Mouse (Mus musculus): Measurements from ENCODE around the gene Ifit2. TPM values are rescaled to one million over a fixed set of nuclear protein-coding genes. Genes with fewer than 3 reads are reported as not detected.

The Ifit2 gene
- total RNA-seq, 1 experiment, result 1.7 TPM

DNA sequence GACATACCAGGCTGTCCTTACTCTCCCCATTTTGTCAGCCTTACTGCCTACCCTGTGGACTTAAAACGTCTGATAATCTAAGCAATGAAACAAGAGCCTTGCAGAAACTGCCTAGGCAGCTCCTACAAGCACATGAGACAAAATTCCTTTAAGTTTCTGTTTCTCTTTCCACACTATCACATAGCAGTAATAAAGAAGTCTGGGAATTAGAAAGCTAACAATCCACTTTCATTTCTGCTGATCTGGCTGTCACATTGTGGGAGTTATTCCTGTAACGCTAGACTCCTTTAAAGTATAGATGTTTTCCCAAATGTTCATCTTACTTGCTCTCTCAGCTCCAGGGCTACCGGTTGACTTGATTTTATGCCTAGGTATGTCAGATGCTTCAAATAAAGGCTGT lies 3.0 kb downstream of the Ifit2 start:
- Histone ChIP-seq H3K27ac (ENCODE audit: insufficient read depth, low read depth, low read length, poor library complexity, severe bottlenecking) (no peak overlapping the region), H3K36me3 (ENCODE audit: control insufficient read depth, insufficient read depth, low read length, poor library complexity, severe bottlenecking) (no peaks in the 10 kb centered on the region), H3K9ac (ENCODE audit: insufficient read depth, low read depth, low read length, poor library complexity, severe bottlenecking) (no peak overlapping the region), H3K9me3 (ENCODE audit: control insufficient read depth, insufficient read depth, low read depth, low read length) (no peaks in the 10 kb centered on the region), H3K4me1 (ENCODE audit: control insufficient read depth in 2 of 2, insufficient read depth in 2 of 2, low read length in 2 of 2, poor library complexity in 1 of 2) (no peaks in the 10 kb centered on the region), H3K4me3 (ENCODE audit: insufficient read depth in 1 of 2, low read depth in 1 of 2, low read length in 2 of 2, poor library complexity in 1 of 2, severe bottlenecking in 1 of 2) (no peak overlapping the region)
- TF ChIP-seq ZC3H11A (IDR thresholded peaks at IDR 0.05; ENCODE audit: borderline replicate concordance, low read depth, low read length) (no peak), MAFK (IDR thresholded peaks at IDR 0.05; ENCODE audit: insufficient read depth, low read depth, low read length) (no peak), CHD2 (IDR thresholded peaks at IDR 0.05; ENCODE audit: low read depth, low read length) (no peak), HCFC1 (IDR thresholded peaks at IDR 0.05; ENCODE audit: borderline replicate concordance, insufficient read depth, low read length) (no peak), ZNF384 (IDR thresholded peaks at IDR 0.05; ENCODE audit: low read depth, low read length) (no peak)
- in situ Hi-C loops (cut with MboI; ENCODE audit: low sequenced_read_pairs in 2 of 2, unreplicated experiment in 2 of 2), result no loop called here
- no peak for DNase-seq (ENCODE audit: low read depth, low spot score)

DNA sequence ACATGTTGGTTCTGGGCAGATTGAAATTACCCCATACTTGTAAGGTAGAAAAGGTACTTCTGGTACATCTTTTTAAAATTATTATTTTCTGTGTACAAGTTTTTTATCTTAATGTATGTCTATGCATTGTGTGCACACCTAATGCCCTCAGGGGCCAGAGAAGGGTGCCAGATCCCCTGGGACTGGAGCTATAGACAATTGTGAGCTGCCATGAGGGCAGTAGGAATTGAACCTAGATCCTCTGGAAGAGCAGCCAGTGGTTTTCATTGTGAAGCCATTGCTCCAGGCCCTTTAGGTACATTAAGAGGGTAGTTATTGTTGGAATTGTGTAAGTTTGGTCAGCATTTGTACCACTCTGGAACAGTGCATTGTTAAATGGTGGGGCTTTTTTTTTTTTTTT lies 3.6 kb downstream of the Ifit2 start:
- in situ Hi-C loops (cut with MboI; ENCODE audit: low sequenced_read_pairs in 2 of 2, unreplicated experiment in 2 of 2), result no loop called here
- H3K36me3 ChIP-seq (ENCODE audit: control insufficient read depth, insufficient read depth, low read length, poor library complexity, severe bottlenecking), result no peaks in the 10 kb centered on the region
- DNase-seq (ENCODE audit: low read depth, low spot score), result no peak

GRCm38 (mm10) chr19:34556621-34557020 lies 6.1 kb downstream of the Ifit2 start:
- no peak overlapping the region for H3K9ac ChIP-seq (ENCODE audit: insufficient read depth, low read depth, low read length, poor library complexity, severe bottlenecking)
- H3K36me3 ChIP-seq (ENCODE audit: control insufficient read depth, insufficient read depth, low read length, poor library complexity, severe bottlenecking), result no peaks in the 10 kb centered on the region
- no peak overlapping the region for H3K27ac ChIP-seq (ENCODE audit: insufficient read depth, low read depth, low read length, poor library complexity, severe bottlenecking)
- H3K4me3 ChIP-seq (ENCODE audit: insufficient read depth in 1 of 2, low read depth in 1 of 2, low read length in 2 of 2, poor library complexity in 1 of 2, severe bottlenecking in 1 of 2), result no peak overlapping the region
- in situ Hi-C loops (cut with MboI; ENCODE audit: low sequenced_read_pairs in 2 of 2, unreplicated experiment in 2 of 2), result no loop called here
- no peaks in the 10 kb centered on the region for H3K9me3 ChIP-seq (ENCODE audit: control insufficient read depth, insufficient read depth, low read depth, low read length)
- no peak for DNase-seq (ENCODE audit: low read depth, low spot score)
- no peaks in the 10 kb centered on the region for H3K4me1 ChIP-seq (ENCODE audit: control insufficient read depth in 2 of 2, insufficient read depth in 2 of 2, low read length in 2 of 2, poor library complexity in 1 of 2)
- TF ChIP-seq ZC3H11A (IDR thresholded peaks at IDR 0.05; ENCODE audit: borderline replicate concordance, low read depth, low read length) (no peak), HCFC1 (IDR thresholded peaks at IDR 0.05; ENCODE audit: borderline replicate concordance, insufficient read depth, low read length) (no peak), ZNF384 (IDR thresholded peaks at IDR 0.05; ENCODE audit: low read depth, low read length) (no peak), CHD2 (IDR thresholded peaks at IDR 0.05; ENCODE audit: low read depth, low read length) (no peak), MAFK (IDR thresholded peaks at IDR 0.05; ENCODE audit: insufficient read depth, low read depth, low read length) (no peak)

More for the DNA sequence above, 3.6 kb downstream of the Ifit2 start:
- H3K9ac ChIP-seq (ENCODE audit: insufficient read depth, low read depth, low read length, poor library complexity, severe bottlenecking), result no peak overlapping the region
- H3K9me3 ChIP-seq (ENCODE audit: control insufficient read depth, insufficient read depth, low read depth, low read length), result no peaks in the 10 kb centered on the region
- TF ChIP-seq HCFC1 (IDR thresholded peaks at IDR 0.05; ENCODE audit: borderline replicate concordance, insufficient read depth, low read length) (no peak), ZC3H11A (IDR thresholded peaks at IDR 0.05; ENCODE audit: borderline replicate concordance, low read depth, low read length) (no peak)
- no peak overlapping the region for H3K4me3 ChIP-seq (ENCODE audit: insufficient read depth in 1 of 2, low read depth in 1 of 2, low read length in 2 of 2, poor library complexity in 1 of 2, severe bottlenecking in 1 of 2)
- no peak overlapping the region for H3K27ac ChIP-seq (ENCODE audit: insufficient read depth, low read depth, low read length, poor library complexity, severe bottlenecking)
- no peaks in the 10 kb centered on the region for H3K4me1 ChIP-seq (ENCODE audit: control insufficient read depth in 2 of 2, insufficient read depth in 2 of 2, low read length in 2 of 2, poor library complexity in 1 of 2)

DNA sequence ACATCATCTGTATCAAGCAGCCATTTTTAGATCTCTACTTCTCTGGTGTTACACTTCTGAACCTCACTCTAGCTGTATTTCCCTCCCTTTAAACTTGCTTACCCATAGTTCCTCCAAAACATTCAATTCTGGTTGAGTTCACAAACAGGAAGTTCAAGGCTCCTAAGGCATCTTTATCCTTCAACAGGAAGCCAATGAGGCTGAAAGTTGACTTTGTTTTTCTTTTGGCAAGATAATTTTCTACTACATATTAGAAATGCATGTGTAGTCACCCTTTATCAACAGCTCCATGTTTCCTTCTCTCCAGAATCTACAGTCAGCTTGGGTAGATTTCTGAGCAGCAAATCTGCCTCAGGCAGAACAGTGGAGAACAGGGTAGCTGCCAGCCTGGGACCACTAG lies 12.1 kb downstream of the Ifit2 start:
- H3K4me3 ChIP-seq (ENCODE audit: insufficient read depth in 1 of 2, low read depth in 1 of 2, low read length in 2 of 2, poor library complexity in 1 of 2, severe bottlenecking in 1 of 2), result no peak overlapping the region
- H3K4me1 ChIP-seq (ENCODE audit: control insufficient read depth in 2 of 2, insufficient read depth in 2 of 2, low read length in 2 of 2, poor library complexity in 1 of 2), result no peaks in the 10 kb centered on the region
- TF ChIP-seq ZNF384 (IDR thresholded peaks at IDR 0.05; ENCODE audit: low read depth, low read length) (no peak), CHD2 (IDR thresholded peaks at IDR 0.05; ENCODE audit: low read depth, low read length) (no peak), HCFC1 (IDR thresholded peaks at IDR 0.05; ENCODE audit: borderline replicate concordance, insufficient read depth, low read length) (no peak), ZC3H11A (IDR thresholded peaks at IDR 0.05; ENCODE audit: borderline replicate concordance, low read depth, low read length) (no peak), MAFK (IDR thresholded peaks at IDR 0.05; ENCODE audit: insufficient read depth, low read depth, low read length) (no peak)
- H3K9ac ChIP-seq (ENCODE audit: insufficient read depth, low read depth, low read length, poor library complexity, severe bottlenecking), result no peak overlapping the region
- no peaks in the 10 kb centered on the region for H3K9me3 ChIP-seq (ENCODE audit: control insufficient read depth, insufficient read depth, low read depth, low read length)
- H3K36me3 ChIP-seq (ENCODE audit: control insufficient read depth, insufficient read depth, low read length, poor library complexity, severe bottlenecking), result no peaks in the 10 kb centered on the region
- H3K27ac ChIP-seq (ENCODE audit: insufficient read depth, low read depth, low read length, poor library complexity, severe bottlenecking), result no peak overlapping the region
- in situ Hi-C loops (cut with MboI; ENCODE audit: low sequenced_read_pairs in 2 of 2, unreplicated experiment in 2 of 2), result no loop called here
- DNase-seq (ENCODE audit: low read depth, low spot score), result no peak

GRCm38 (mm10) chr19:34566178-34566784 lies 15.8 kb downstream of the Ifit2 start:
- no peak overlapping the region for H3K4me3 ChIP-seq (ENCODE audit: insufficient read depth in 1 of 2, low read depth in 1 of 2, low read length in 2 of 2, poor library complexity in 1 of 2, severe bottlenecking in 1 of 2)
- in situ Hi-C loops (cut with MboI; ENCODE audit: low sequenced_read_pairs in 2 of 2, unreplicated experiment in 2 of 2), result no loop called here
- TF ChIP-seq MAFK (IDR thresholded peaks at IDR 0.05; ENCODE audit: insufficient read depth, low read depth, low read length) (no peak), ZC3H11A (IDR thresholded peaks at IDR 0.05; ENCODE audit: borderline replicate concordance, low read depth, low read length) (no peak), ZNF384 (IDR thresholded peaks at IDR 0.05; ENCODE audit: low read depth, low read length) (no peak), HCFC1 (IDR thresholded peaks at IDR 0.05; ENCODE audit: borderline replicate concordance, insufficient read depth, low read length) (no peak), CHD2 (IDR thresholded peaks at IDR 0.05; ENCODE audit: low read depth, low read length) (no peak)

More at GRCm38 (mm10) chr19:34566178-34566784, 15.8 kb downstream of the Ifit2 start:
- no peaks in the 10 kb centered on the region for H3K9me3 ChIP-seq (ENCODE audit: control insufficient read depth, insufficient read depth, low read depth, low read length)
- no peak for DNase-seq (ENCODE audit: low read depth, low spot score)
- H3K4me1 ChIP-seq (ENCODE audit: control insufficient read depth in 2 of 2, insufficient read depth in 2 of 2, low read length in 2 of 2, poor library complexity in 1 of 2), result no peaks in the 10 kb centered on the region
- H3K9ac ChIP-seq (ENCODE audit: insufficient read depth, low read depth, low read length, poor library complexity, severe bottlenecking), result no peak overlapping the region
- no peak overlapping the region for H3K27ac ChIP-seq (ENCODE audit: insufficient read depth, low read depth, low read length, poor library complexity, severe bottlenecking)
- H3K36me3 ChIP-seq (ENCODE audit: control insufficient read depth, insufficient read depth, low read length, poor library complexity, severe bottlenecking), result no peaks in the 10 kb centered on the region
